13 mouse cellular contexts compared by ENCODE assay signal in genomic region chr9:7470262-7470661, GRCm38 (mm10). TPM values are rescaled to one million over a fixed set of nuclear protein-coding genes. Genes with fewer than 3 reads are reported as not detected.
"Had no signal": no experiment of that assay in that cellular context is flagged by ENCODE, and none has a peak within 500 bp of the region (broad histone marks: within the 10 kb centered on the region; RNA-seq: fewer than 3 reads in every experiment).

No protein-coding gene starts in this region.

- DNase-seq: retina, postnatal 1 day; right cerebral cortex, adult 18-20 months; right cerebral cortex, postnatal 14 days; right cerebral cortex, postnatal 25 days; right cerebral cortex, postnatal 4 days; spleen, adult 18-20 months; thymus, adult 18-20 months; thymus, adult 2 months; thymus, postnatal 14 days; thymus, postnatal 25 days; thymus, postnatal 36 days; thymus, postnatal 4 days had no signal

RNA-seq across cellular contexts. Expression of gene Mmp3, which starts 24.6 kb away (rescaled TPM):
- total RNA-seq: neutrophil, adult 5-6 weeks had no signal

RNA-seq across cellular contexts. Expression of gene Mmp10, which starts 31.9 kb away (rescaled TPM):
- total RNA-seq: neutrophil, adult 5-6 weeks had no signal
